Mouse (Mus musculus) limb, embryonic 12.5 days (tissue): ENCODE data around the gene Tssc4. TPM values are rescaled to one million over a fixed set of nuclear protein-coding genes. Genes with fewer than 3 reads are reported as not detected.

Source experiments
- ATAC-seq: fragments of 200-750 bp; cut with Nextera tagmentation; 2 replicates; pipeline ENCODE4 v1.8.0; 2017; ENCODE audit warnings: low read depth, moderate TSS enrichment; ENCODE audit not compliant: insufficient number of reproducible peaks, insufficient read depth, low FRiP score, low TSS enrichment
- H3K27ac ChIP-seq: fragments of 300-500 bp; sonication (generic); 2 replicates; pipeline ENCODE4 v1.5.1; 2016; ENCODE audit warnings: mild to moderate bottlenecking, moderate library complexity
- H3K27me3 ChIP-seq: fragments of 300-500 bp; sonication (generic); 2 replicates; pipeline ENCODE4 v1.6.1; 2016; ENCODE audit warnings: mild to moderate bottlenecking, moderate library complexity
- H3K36me3 ChIP-seq: fragments of 300-500 bp; sonication (generic); 2 replicates; pipeline ENCODE4 v1.6.1; 2016; ENCODE audit warnings: mild to moderate bottlenecking, moderate library complexity
- H3K4me1 ChIP-seq: fragments of 300-500 bp; sonication (generic); replicated peaks from 2 replicates; pipeline ENCODE4 v1.6.1; 2016
- H3K4me2 ChIP-seq: fragments of 300-500 bp; sonication (generic); 2 replicates; pipeline ENCODE4 v1.6.1; 2016; ENCODE audit warnings: mild to moderate bottlenecking, moderate library complexity
- H3K4me3 ChIP-seq: fragments of 300-500 bp; sonication (generic); replicated peaks from 2 replicates; pipeline ENCODE4 v1.5.1; 2016; ENCODE audit warnings: mild to moderate bottlenecking
- H3K9ac ChIP-seq: fragments of 300-500 bp; sonication (generic); replicated peaks from 2 replicates; pipeline ENCODE4 v1.6.1; 2016; ENCODE audit warnings: mild to moderate bottlenecking, moderate library complexity
- H3K9me3 ChIP-seq: fragments of 300-500 bp; sonication (generic); 2 replicates; pipeline ENCODE4 v1.6.1; 2016; ENCODE audit warnings: mild to moderate bottlenecking, moderate library complexity
- WGBS: fragments of 180-500 bp; shearing (Covaris S2); methylation state at CpG from one replicate; pipeline ENCODE4 v1.1.7; 2016; 5-methylcytosine and 5-hydroxymethylcytosine counted together
- polyA plus RNA-seq: library from polyadenylated mRNA; unstranded; fragments of >200 nt; fragmentation: Nextera tagmentation; extraction: Ambion mirVana; gene quantifications from 2 replicates; pipeline ENCODE4 v1.2.1, GENCODE M21; 2016

Gene Tssc4
- polyA plus RNA-seq, 1 experiment from 2014 or later: 116 TPM

DNA sequence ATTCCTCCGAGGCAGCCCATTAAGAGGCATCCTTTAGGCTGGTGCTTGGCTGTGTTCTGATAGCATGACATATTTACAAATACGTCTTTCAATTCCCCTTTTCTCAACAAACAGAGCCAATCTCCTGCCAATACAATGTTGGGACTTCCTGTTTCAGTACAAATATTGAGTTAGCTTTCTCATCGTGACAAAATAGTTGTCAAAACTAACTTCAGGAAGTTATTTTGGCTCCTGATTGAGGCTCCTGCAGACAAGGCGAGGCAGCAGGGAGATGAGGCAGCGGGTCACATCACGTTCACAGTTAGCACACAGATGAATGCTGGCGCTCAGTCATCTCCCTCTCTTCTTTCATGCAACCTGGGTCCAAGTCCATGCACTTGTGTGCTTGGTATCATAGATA lies 22.7 kb upstream of the Tssc4 start:
- 86% methylated on average over 7 of the region's 7 CpGs for WGBS
- no peaks in the 10 kb centered on the region for H3K27me3 ChIP-seq

DNA sequence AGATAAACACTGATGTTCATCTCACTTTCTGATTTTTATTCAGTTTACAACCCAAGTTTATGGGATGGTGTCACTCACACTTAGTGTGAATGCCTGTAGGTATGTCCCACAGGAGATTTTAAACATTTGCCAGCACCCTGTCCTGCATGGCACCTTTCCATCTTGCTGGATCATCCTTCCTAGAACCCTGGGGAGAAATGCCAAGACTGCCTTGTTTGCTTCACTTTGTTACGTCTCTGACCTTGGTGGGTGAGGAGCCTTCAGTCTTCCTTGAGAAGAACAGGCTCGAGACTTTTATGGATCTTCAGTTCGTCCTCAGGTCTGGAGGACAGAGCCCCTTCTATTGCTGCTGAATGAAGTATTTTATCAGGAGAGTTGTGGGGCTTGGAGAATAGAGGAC lies 19.7 kb upstream of the Tssc4 start:
- H3K9me3 ChIP-seq: no peaks in the 10 kb centered on the region
- H3K36me3 ChIP-seq: no peaks in the 10 kb centered on the region
- H3K4me3 ChIP-seq: no peak overlapping the region
- 74% methylated on average over 3 of the region's 3 CpGs for WGBS
- no peak for ATAC-seq
- H3K9ac ChIP-seq: no peak overlapping the region
- peaks cover 13% of the 10 kb centered on the region for H3K4me1 ChIP-seq
- H3K27ac ChIP-seq: no peak overlapping the region
- no peaks in the 10 kb centered on the region for H3K27me3 ChIP-seq
- no peak overlapping the region for H3K4me2 ChIP-seq

More for the DNA sequence above, 22.7 kb upstream of the Tssc4 start:
- H3K4me3 ChIP-seq: no peak overlapping the region
- no peak overlapping the region for H3K9ac ChIP-seq
- no peaks in the 10 kb centered on the region for H3K36me3 ChIP-seq
- no peaks in the 10 kb centered on the region for H3K9me3 ChIP-seq
- H3K27ac ChIP-seq: no peak overlapping the region
- no peaks in the 10 kb centered on the region for H3K4me1 ChIP-seq
- no peak for ATAC-seq
- H3K4me2 ChIP-seq: no peak overlapping the region

DNA sequence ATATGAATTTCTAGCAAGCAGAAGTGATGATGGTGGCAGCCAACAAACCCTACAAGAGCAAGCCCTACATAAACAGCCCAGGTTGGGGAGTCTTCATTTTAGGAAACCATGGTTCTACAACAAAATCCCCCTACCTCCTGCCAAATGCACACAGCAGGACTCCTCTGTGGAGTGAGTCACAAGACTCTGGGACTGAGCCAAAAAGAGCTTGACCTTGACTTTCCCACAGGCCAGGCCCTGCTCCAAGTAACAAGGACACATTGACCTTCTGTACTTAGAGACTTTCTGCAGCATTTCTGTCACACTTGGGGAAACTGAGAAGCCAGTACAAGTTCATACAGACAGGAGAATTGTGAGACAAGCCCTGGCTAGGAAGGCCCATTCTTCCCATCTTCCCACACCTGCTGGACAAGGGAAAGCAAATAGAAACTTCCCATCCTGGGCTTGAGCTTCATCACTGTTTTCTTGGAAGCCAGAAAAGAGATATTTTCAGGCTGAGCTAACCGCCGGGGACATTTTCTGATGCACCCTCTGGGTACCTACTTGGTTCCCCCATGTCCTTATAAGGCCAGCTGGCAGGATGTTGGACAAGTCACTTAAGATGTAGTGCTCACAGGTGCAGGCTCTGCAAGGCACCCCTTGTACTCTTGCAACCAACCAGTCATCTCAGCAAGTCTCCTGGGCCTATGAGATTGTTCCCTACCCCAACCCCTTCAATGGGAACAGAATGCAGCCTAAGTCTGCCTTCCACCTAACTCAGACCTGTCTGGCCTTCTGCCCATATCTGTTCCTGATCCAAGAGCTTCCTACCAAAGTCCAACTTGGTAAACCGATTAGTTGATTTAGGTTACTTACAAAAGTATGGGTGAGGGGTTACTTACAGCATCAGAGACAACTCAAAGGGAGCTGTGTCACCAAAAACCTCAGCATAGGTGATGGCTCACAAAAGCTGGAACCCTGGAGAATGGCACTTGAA lies 18.9 kb upstream of the Tssc4 start:
- no peak for ATAC-seq
- WGBS: 92% methylated on average over 3 of the region's 3 CpGs
- H3K4me3 ChIP-seq: no peak overlapping the region
- no peaks in the 10 kb centered on the region for H3K9me3 ChIP-seq
- no peaks in the 10 kb centered on the region; the same call in 1 of the 2 replicates for H3K36me3 ChIP-seq
- peaks cover 21% of the 10 kb centered on the region for H3K4me1 ChIP-seq
- H3K4me2 ChIP-seq: no peak overlapping the region
- H3K27me3 ChIP-seq: no peaks in the 10 kb centered on the region
- no peak overlapping the region for H3K27ac ChIP-seq
- no peak overlapping the region for H3K9ac ChIP-seq

DNA sequence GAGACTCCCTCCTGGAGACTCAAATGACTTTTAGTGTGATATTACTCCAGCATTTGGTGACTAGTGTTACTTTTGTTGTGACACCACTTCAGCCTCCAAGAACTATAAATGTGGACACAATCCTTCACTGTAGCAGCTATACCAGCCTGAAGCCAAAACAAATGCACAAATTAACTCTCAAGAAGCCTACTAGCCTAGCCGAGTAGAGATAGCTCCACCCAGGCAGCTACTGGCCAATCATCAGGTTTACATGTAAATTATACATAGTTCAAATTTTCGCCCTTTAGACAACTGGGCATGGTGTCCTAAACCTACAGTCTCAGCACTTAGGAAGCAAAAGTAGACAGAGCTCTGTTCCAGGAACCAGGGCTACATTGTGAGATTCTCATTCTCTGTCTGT lies 17.7 kb upstream of the Tssc4 start:
- no peak overlapping the region for H3K4me2 ChIP-seq
- H3K9ac ChIP-seq: no peak overlapping the region
- H3K9me3 ChIP-seq: no peaks in the 10 kb centered on the region
- 66% methylated on average over 2 of the region's 2 CpGs for WGBS
- H3K27me3 ChIP-seq: no peaks in the 10 kb centered on the region
- ATAC-seq: no peak
- H3K27ac ChIP-seq: no peak overlapping the region
- H3K36me3 ChIP-seq: peaks cover 10% of the 10 kb centered on the region
- H3K4me1 ChIP-seq: peaks cover 32% of the 10 kb centered on the region
- H3K4me3 ChIP-seq: no peak overlapping the region

DNA sequence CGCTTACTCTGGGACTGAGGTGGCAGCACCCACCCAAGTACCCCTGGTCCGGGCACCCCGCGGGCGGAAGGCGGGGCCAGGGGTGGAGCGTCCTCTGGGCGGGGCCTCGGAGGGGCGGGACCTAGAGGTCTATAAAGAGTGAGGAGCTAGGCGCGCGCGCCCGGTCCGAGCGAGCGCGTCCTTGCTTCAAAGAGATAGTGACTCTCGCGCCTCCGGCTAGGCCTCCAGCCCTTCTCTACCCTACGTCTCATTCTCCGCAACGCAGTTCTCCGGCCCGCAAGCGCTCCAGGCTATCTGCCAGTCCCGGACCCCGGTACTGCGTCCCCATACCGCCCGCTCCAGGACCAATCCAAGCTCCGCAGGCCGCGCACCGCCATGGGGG lies 16.4 kb upstream of the Tssc4 start, which contains the start of gene Cd81:
Gene Cd81, plus strand, starts transcription at position 114 of the 382 bp plus-strand sequence.
- H3K27ac ChIP-seq: peak within 1 kb of the TSS; percentile 90

DNA sequence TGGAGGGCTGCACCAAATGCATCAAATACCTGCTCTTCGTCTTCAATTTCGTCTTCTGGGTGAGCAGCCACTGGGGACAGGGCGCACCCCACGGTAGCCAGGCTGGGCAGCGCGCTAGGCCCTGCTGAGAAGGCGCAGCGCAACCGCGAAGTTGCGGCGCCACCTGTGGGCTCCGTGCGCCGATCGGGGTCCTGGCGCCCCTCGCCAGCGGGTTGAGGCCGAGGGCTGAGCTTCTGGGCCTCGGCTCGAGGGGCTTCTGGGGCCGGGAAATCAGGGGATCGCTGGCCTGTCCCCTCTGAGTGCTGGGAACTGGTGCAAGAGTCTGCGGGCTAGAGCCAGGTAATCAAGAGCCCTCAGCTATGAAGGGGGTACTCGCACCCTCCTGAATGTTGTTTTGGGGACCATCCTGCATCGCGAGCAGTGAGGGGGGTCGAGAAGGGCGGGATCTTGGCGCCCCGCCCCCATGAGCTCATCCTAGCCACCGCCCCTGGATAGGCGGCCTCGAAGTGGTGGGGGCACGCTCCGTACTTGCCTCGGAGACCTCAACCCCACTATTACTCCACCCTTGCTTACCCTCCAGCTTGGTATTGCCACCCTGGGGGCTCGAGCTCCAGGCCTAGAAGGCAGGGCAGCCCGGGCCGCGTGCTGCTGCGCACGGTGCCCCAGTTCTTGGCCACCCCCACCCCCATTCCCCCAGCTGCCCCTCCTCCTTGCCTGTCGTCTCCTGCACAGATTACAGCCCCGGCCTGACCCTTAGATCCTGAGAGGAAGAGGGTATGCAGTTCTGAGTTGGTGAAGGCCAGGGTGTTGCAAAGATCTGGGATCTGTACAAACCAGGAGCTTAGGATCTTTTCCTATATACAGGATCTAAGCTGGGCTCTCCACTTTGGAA lies 15.8 kb upstream of the Tssc4 start:
- peak; percentile 70 for ATAC-seq
- Histone ChIP-seq H3K27me3 (no peaks in the 10 kb centered on the region), H3K9ac (peak overlapping the region; percentile 94), H3K4me2 (peak overlapping the region; percentile 83), H3K4me1 (peaks cover 49% of the 10 kb centered on the region), H3K4me3 (peak overlapping the region; percentile 90), H3K36me3 (peaks cover 29% of the 10 kb centered on the region), H3K9me3 (no peaks in the 10 kb centered on the region), H3K27ac (peak overlapping the region; percentile 90)
- WGBS: under 1% methylated on average over 46 of the region's 46 CpGs

More for the DNA sequence above, 16.4 kb upstream of the Tssc4 start, which contains the start of gene Cd81:
- WGBS: under 1% methylated on average over 37 of the region's 37 CpGs
- Histone ChIP-seq H3K9ac (peak within 1 kb of the TSS; percentile 94), H3K4me2 (peak within 1 kb of the TSS; percentile 83), H3K4me1 (peaks cover 45% of the 10 kb centered on the region), H3K36me3 (peaks cover 22% of the 10 kb centered on the region), H3K4me3 (peak within 1 kb of the TSS; percentile 90), H3K27me3 (no peaks in the 10 kb centered on the region), H3K9me3 (no peaks in the 10 kb centered on the region)
- peak; percentile 76 for ATAC-seq

DNA sequence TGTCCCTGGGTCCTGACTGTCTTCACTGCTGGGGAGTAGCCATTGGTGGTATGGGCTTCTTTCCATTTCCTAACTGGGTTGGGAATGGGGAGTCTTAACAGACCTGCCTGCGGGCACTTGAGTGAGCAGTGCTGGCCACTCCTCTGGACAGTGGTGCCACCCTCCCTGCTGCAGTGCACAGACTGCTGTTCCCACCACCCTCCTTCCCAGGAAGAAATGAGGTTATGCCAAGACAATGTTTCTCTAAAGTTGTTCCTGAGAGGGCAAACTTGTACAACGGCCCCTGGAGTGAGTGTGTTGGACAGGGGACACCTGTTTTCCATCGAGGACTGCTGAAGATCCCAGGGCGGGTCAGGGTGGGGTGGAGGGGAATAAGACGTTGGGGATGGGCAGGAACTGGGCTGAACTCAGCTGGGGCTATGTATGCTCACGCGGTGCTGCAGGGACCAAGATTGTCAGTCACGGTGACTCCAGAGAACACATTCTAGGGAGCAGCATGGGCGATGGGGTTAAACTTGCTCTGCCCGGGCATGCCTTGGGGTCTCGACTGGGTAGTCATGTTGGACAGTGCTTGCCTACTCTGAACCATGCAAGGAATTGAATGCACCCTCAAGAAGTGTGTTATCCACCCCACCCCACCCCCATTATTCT lies 15.0 kb upstream of the Tssc4 start:
- Histone ChIP-seq H3K36me3 (peaks cover 37% of the 10 kb centered on the region), H3K4me3 (peak overlapping the region; percentile 90), H3K4me2 (peak overlapping the region; percentile 83), H3K27ac (no peak overlapping the region), H3K4me1 (peaks cover 57% of the 10 kb centered on the region), H3K27me3 (no peaks in the 10 kb centered on the region), H3K9me3 (no peaks in the 10 kb centered on the region), H3K9ac (peak overlapping the region; percentile 94)
- WGBS: 61% methylated on average over 11 of the region's 11 CpGs
- no peak for ATAC-seq

DNA sequence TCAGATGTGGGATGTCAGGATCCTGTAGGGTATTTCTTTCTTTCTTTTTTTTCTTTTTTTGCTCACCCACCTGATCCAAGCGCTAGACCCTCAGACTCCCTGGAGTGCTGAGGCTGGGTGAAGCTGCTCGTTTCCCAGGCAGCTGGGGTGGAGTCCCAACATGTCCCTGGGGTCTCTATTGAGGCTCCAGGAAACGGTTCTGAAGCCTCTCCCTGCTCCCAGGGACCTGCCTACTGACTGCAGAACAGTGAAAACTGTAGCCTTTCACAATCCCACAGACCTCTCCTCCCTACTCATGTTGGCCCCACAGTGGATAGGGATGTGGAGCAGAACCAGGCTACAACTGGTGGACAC lies 14.5 kb upstream of the Tssc4 start:
- H3K4me2 ChIP-seq: peak overlapping the region; percentile 83
- peaks cover 40% of the 10 kb centered on the region for H3K36me3 ChIP-seq
- H3K27me3 ChIP-seq: no peaks in the 10 kb centered on the region
- no peaks in the 10 kb centered on the region for H3K9me3 ChIP-seq
- peak overlapping the region; percentile 94 for H3K9ac ChIP-seq
- WGBS: 50% methylated on average over 3 of the region's 3 CpGs
- no peak overlapping the region for H3K27ac ChIP-seq
- no peak for ATAC-seq
- peak overlapping the region; percentile 90 for H3K4me3 ChIP-seq
- H3K4me1 ChIP-seq: peaks cover 57% of the 10 kb centered on the region

DNA sequence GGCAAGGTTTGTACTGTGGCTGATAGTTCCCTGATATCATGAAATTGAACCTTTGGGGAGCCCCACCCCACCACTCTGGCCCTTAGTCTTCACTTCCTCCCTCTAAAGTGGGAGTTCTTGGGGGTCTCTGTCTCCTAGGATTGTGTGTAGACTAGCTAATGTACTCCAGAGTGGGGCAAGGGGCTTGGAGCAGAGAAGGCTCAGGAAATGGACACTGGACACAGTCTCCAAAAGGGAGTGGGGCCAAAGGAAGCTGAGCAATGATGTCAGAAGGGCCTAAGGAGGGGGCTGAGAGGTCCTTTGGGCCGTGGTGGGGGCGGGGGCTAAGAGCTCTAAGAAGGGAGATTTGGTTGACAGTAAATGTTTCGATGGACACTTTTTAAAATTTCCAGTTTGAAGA lies 14.0 kb upstream of the Tssc4 start:
- Histone ChIP-seq H3K9ac (peak overlapping the region; percentile 94; the same call in 1 of the 2 replicates), H3K27ac (no peak overlapping the region)

DNA sequence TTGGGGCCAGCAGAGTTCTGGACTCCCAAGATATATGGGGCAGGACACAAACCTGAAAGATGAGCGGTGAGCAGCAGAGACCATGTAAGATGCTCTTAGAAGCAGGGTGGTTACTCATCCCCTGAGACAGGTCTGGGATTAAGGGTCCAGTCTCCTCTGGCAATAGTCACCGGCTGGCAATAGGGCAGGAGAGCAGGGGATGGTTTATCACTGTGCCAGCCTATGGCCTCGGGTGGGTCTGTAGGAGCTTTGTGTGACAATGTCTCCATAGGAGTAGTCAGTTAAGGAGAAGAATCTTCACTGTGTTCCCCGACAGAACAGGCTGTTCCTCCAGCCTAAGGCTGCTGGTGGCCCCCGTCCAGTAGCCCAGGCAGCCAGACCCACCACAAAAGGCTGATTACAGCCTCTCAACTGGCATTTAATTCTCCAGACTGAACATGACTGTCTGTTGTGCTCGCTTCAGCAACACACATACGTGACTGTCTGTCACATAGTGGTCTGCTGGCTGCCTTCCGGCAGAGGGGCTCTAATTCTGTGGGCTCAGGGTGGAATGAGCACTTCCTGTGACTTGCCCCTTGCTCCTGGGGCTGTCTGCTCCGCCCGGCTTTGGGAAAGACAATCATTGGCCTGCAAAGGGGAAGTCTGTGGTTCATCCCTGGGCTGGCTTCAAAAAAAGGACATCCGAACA lies 13.4 kb upstream of the Tssc4 start:
- WGBS: 84% methylated on average over 11 of the region's 11 CpGs
- no peak for ATAC-seq
- H3K36me3 ChIP-seq: peaks cover 47% of the 10 kb centered on the region
- peak overlapping the region; percentile 90; the same call in 1 of the 2 replicates for H3K4me3 ChIP-seq
- no peaks in the 10 kb centered on the region for H3K27me3 ChIP-seq
- no peak overlapping the region for H3K27ac ChIP-seq
- peak overlapping the region; percentile 3; the same call in 1 of the 2 replicates for H3K9ac ChIP-seq
- peaks cover 57% of the 10 kb centered on the region for H3K4me1 ChIP-seq
- H3K4me2 ChIP-seq: peak overlapping the region; percentile 83
- no peaks in the 10 kb centered on the region for H3K9me3 ChIP-seq

More for the DNA sequence above, 14.0 kb upstream of the Tssc4 start:
- no peaks in the 10 kb centered on the region for H3K27me3 ChIP-seq
- no peak for ATAC-seq
- H3K4me1 ChIP-seq: peaks cover 57% of the 10 kb centered on the region
- peak overlapping the region; percentile 90 for H3K4me3 ChIP-seq
- peak overlapping the region; percentile 83 for H3K4me2 ChIP-seq
- 82% methylated on average over 3 of the region's 3 CpGs for WGBS
- H3K36me3 ChIP-seq: peaks cover 42% of the 10 kb centered on the region
- H3K9me3 ChIP-seq: no peaks in the 10 kb centered on the region
